Comparison of ENCODE assay signal across 18 mouse cellular contexts in the genomic region with DNA sequence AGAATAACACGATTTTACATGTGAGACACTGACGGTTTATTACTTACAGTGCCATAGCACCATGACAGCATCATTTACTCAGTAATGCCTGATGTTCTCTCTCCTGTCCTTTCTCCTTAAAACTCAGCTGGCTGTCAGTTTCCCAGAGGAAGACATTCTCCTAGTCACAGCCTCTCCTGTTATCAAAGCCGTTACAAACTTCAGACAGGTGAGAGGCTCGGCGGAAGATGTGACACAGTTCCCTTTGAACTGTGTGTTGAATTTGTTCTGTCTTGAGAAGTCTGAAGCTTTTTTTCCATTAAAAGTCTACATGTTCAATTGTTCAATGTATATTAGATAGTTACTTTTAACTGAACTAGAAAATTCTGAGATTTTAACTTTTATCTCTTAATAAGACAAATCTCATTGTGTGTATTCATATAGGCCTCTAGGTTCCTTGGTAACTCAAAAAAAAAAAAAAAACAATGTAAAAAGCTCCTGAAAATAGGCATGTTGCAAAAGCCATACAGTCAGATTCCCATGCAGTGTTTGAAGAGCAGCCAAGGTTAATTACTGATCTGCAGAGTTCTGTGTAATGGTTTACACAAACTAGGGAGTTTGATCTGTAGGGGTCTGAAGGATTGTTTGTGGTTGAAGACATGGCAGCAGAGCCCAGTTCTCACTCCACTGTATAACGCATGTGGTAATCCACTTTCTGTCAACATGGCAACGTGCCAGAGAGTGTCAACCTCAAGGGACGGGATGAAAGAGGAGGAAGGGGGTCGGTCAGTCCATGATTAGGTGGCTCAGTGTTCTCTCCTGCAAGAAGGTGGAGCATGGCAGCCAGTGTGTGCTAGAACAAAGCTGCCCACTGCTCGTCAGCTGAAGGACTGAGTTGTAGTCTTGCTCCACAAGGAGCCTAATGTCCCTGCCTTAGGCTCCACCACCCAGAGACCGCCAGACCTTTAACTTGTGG. TPM values are rescaled to one million over a fixed set of nuclear protein-coding genes. Genes with fewer than 3 reads are reported as not detected.
DNase-seq lines count a peak whose midpoint lies in the region; ATAC-seq lines count a peak whose summit lies in the region.
"Had no signal": no experiment of that assay in that cellular context is flagged by ENCODE, and none has a peak within 500 bp of the region (broad histone marks: within the 10 kb centered on the region; RNA-seq: fewer than 3 reads in every experiment).

No protein-coding gene starts in this region.

- H3K36me3 ChIP-seq in forebrain, embryonic 14.5 days (ENCODE audit: control insufficient read depth, insufficient read depth, low read length) = peaks cover 30% of the 10 kb centered on the region
- H3K36me3 ChIP-seq in forebrain, embryonic 12.5 days (replicated peaks) = peaks cover 34% of the 10 kb centered on the region
- H3K36me3 ChIP-seq in liver, embryonic 16.5 days (ENCODE audit: control insufficient read depth, insufficient read depth) = peaks cover 6% of the 10 kb centered on the region

- no peak overlapping the region for H3K4me2 ChIP-seq in forebrain, embryonic 14.5 days (ENCODE audit: low read length)
- H3K4me2 ChIP-seq in forebrain, embryonic 12.5 days = no peak overlapping the region
- no peak overlapping the region for H3K4me2 ChIP-seq in liver, embryonic 16.5 days (ENCODE audit: low read depth, low read length)
- H3K4me2 ChIP-seq: midbrain, embryonic 12.5 days had no signal

- H3K4me1 ChIP-seq in forebrain, embryonic 14.5 days (ENCODE audit: control insufficient read depth, insufficient read depth, low read length) = peaks cover 5% of the 10 kb centered on the region; the same call in 1 of the 2 replicates
- H3K4me1 ChIP-seq in forebrain, embryonic 12.5 days = peaks cover 11% of the 10 kb centered on the region
- peaks cover 11% of the 10 kb centered on the region for H3K4me1 ChIP-seq in liver, embryonic 16.5 days (ENCODE audit: control insufficient read depth, low read depth, low read length)

- H3K9ac ChIP-seq in forebrain, embryonic 14.5 days (ENCODE audit: low read length) = no peak overlapping the region
- no peak overlapping the region for H3K9ac ChIP-seq in forebrain, embryonic 12.5 days
- no peak overlapping the region for H3K9ac ChIP-seq in liver, embryonic 16.5 days (ENCODE audit: low read depth, low read length)
- H3K9ac ChIP-seq: midbrain, embryonic 12.5 days had no signal

- WGBS in forebrain, embryonic 14.5 days = 75% methylated on average over 11 of the region's 11 CpGs
- WGBS in forebrain, embryonic 12.5 days = 88% methylated on average over 11 of the region's 11 CpGs
- 63% methylated on average over 11 of the region's 11 CpGs for WGBS in liver, embryonic 16.5 days (ENCODE audit: insufficient replicate concordance)

- no peaks in the 10 kb centered on the region for H3K9me3 ChIP-seq in forebrain, embryonic 14.5 days (replicated peaks; ENCODE audit: control insufficient read depth, low read length)
- H3K9me3 ChIP-seq in forebrain, embryonic 12.5 days = no peaks in the 10 kb centered on the region
- H3K9me3 ChIP-seq in liver, embryonic 16.5 days (replicated peaks; ENCODE audit: control insufficient read depth, low read length) = no peaks in the 10 kb centered on the region
- H3K9me3 ChIP-seq: liver, embryonic 13.5 days; midbrain, embryonic 12.5 days had no signal

- H3K27ac ChIP-seq in forebrain, embryonic 14.5 days (ENCODE audit: low read depth, low read length) = no peak overlapping the region
- no peak overlapping the region for H3K27ac ChIP-seq in forebrain, embryonic 12.5 days
- H3K27ac ChIP-seq in liver, embryonic 16.5 days (ENCODE audit: low read length) = peak overlapping the region; percentile 21
- H3K27ac ChIP-seq: gastrocnemius, adult 2 months; liver, embryonic 13.5 days; midbrain, embryonic 12.5 days had no signal

- H3K27me3 ChIP-seq in forebrain, embryonic 14.5 days (replicated peaks; ENCODE audit: control insufficient read depth, insufficient read depth, low read length) = no peaks in the 10 kb centered on the region
- no peaks in the 10 kb centered on the region for H3K27me3 ChIP-seq in forebrain, embryonic 12.5 days
- H3K27me3 ChIP-seq in liver, embryonic 16.5 days (ENCODE audit: control insufficient read depth, insufficient read depth, low read depth, low read length) = no peaks in the 10 kb centered on the region
- H3K27me3 ChIP-seq: liver, embryonic 13.5 days; midbrain, embryonic 12.5 days had no signal

- no peak overlapping the region for H3K4me3 ChIP-seq in forebrain, embryonic 14.5 days (ENCODE audit: low read depth, low read length)
- H3K4me3 ChIP-seq in forebrain, embryonic 12.5 days (replicated peaks) = no peak overlapping the region
- no peak overlapping the region for H3K4me3 ChIP-seq in liver, embryonic 16.5 days (ENCODE audit: low read depth, low read length)
- H3K4me3 ChIP-seq: gastrocnemius, adult 2 months; midbrain, embryonic 12.5 days had no signal

- ATAC-seq in forebrain, embryonic 14.5 days = no peak
- no peak for ATAC-seq in forebrain, embryonic 12.5 days (ENCODE audit: low FRiP score)
- ATAC-seq in liver, embryonic 16.5 days (ENCODE audit: low read depth) = peak; percentile 28
- ATAC-seq: forebrain, embryonic 16.5 days had no signal

- DNase-seq in forebrain, embryonic 14.5 days (ENCODE audit: low spot score) = peak; percentile 14
- DNase-seq in liver (no peak), MN1 (ENCODE audit: low spot score) (peak; percentile 19)
- DNase-seq in kidney, postnatal 4 days = peak; percentile 22 to 44
- DNase-seq in right cerebral cortex, adult 18-20 months = no peak
- DNase-seq in thymus, postnatal 36 days = no peak
- DNase-seq: adrenal gland, postnatal 25 days; cerebellum, adult 11 months; gastrocnemius, adult 2 months; heart, postnatal 36 days; liver, embryonic 13.5 days; right cerebral cortex, postnatal 4 days; thymus, postnatal 25 days had no signal

RNA-seq across cellular contexts. Expression of a gene that starts 2.3 kb away (rescaled TPM):
- polyA plus RNA-seq in forebrain, embryonic 14.5 days (2014; fragmentation: Nextera tagmentation; extraction: Ambion mirVana) = 22.1 and 25.1 TPM in 2 replicates
- 24.1 and 25.5 TPM in 2 replicates for polyA plus RNA-seq in forebrain, embryonic 12.5 days (2016; fragmentation: Nextera tagmentation; extraction: Ambion mirVana)
- 5.6 and 6.3 TPM in 2 replicates for polyA plus RNA-seq in liver, embryonic 16.5 days (2015; fragmentation: Nextera tagmentation; extraction: Ambion mirVana)

RNA-seq across cellular contexts. Expression of a gene that starts 24.9 kb away (rescaled TPM):
- polyA plus RNA-seq in forebrain, embryonic 14.5 days (2014; fragmentation: Nextera tagmentation; extraction: Ambion mirVana) = 0.22 and 0.30 TPM in 2 replicates
- polyA plus RNA-seq in forebrain, embryonic 12.5 days (2016; fragmentation: Nextera tagmentation; extraction: Ambion mirVana) = 0.22 TPM in 2 replicates
- 0.05 TPM in 1 of 2 replicates, not detected in the other for polyA plus RNA-seq in liver, embryonic 16.5 days (2015; fragmentation: Nextera tagmentation; extraction: Ambion mirVana)
- polyA plus RNA-seq: liver, embryonic 13.5 days had no signal

RNA-seq across cellular contexts. Expression of a gene that starts 39.2 kb away (rescaled TPM):
- 33.8 and 35.5 TPM in 2 replicates for polyA plus RNA-seq in forebrain, embryonic 14.5 days (2014; fragmentation: Nextera tagmentation; extraction: Ambion mirVana)
- 42.1 and 45.2 TPM in 2 replicates for polyA plus RNA-seq in forebrain, embryonic 12.5 days (2016; fragmentation: Nextera tagmentation; extraction: Ambion mirVana)
- polyA plus RNA-seq in liver, embryonic 16.5 days (2015; fragmentation: Nextera tagmentation; extraction: Ambion mirVana) = 12.1 and 13.8 TPM in 2 replicates

RNA-seq across cellular contexts. Expression of a gene that starts 39.3 kb away (rescaled TPM):
- 99.4 and 106 TPM in 2 replicates for polyA plus RNA-seq in forebrain, embryonic 14.5 days (2014; fragmentation: Nextera tagmentation; extraction: Ambion mirVana)
- 93.1 and 95.5 TPM in 2 replicates for polyA plus RNA-seq in forebrain, embryonic 12.5 days (2016; fragmentation: Nextera tagmentation; extraction: Ambion mirVana)
- 26.1 and 27.3 TPM in 2 replicates for polyA plus RNA-seq in liver, embryonic 16.5 days (2015; fragmentation: Nextera tagmentation; extraction: Ambion mirVana)

RNA-seq across cellular contexts. Expression of a gene that starts 49.5 kb away (rescaled TPM):
- 0.71 TPM in 1 of 2 replicates, not detected in the other for polyA plus RNA-seq in forebrain, embryonic 14.5 days (2014; fragmentation: Nextera tagmentation; extraction: Ambion mirVana)
- polyA plus RNA-seq in forebrain, embryonic 12.5 days (2016; fragmentation: Nextera tagmentation; extraction: Ambion mirVana) = 0.23 and 0.36 TPM in 2 replicates
- polyA plus RNA-seq in liver, embryonic 16.5 days (2015; fragmentation: Nextera tagmentation; extraction: Ambion mirVana) = 2.0 TPM in 1 of 2 replicates, not detected in the other
- polyA plus RNA-seq: forebrain, embryonic 16.5 days; liver, embryonic 13.5 days; myocyte had no signal

Comparison
In these comparisons a context has a peak if more than half of its experiments do, and no peak if none do; other contexts are left out.
1. DNase-seq: peak in forebrain, embryonic 14.5 days (single experiment), MN1 (single experiment) and kidney, postnatal 4 days (2 of 2); none in liver (single experiment), right cerebral cortex, adult 18-20 months (single experiment) and thymus, postnatal 36 days (0 of 2).